Mouse (Mus musculus): ENCODE measurements around the gene Clta. TPM values are rescaled to one million over a fixed set of nuclear protein-coding genes. Genes with fewer than 3 reads are reported as not detected.
"Not testable (repeated sequence)": the region's sequence is repeated elsewhere in the genome, so short reads cannot be mapped to it uniquely, and the experiment has no call there.

The Clta gene
- total RNA-seq, 1 experiment from 2014 or later = 316 TPM

DNA sequence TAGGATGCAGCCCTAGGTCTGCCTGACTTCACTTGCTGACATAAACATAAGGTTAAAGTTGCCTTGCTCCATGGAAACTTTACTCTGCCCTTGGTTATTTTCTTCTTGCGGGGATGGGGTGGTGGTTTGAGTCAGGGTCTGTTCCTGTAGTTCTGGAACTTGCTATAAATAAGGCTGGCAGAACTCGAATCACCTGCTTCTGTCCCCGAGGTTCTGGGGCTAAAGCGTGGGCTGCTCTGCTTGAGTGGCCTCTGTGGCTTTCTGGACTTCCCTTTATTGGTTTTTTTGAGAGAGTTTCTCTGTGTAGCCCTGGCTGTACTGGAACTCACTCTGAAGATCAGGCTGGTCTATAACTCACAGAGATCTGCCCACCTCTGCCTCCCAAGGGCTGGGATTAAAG, 11.8 kb downstream of the Clta start:
- no peak for ATAC-seq (replicated peaks; ENCODE audit: low read depth, poor library complexity, severe bottlenecking)

DNA sequence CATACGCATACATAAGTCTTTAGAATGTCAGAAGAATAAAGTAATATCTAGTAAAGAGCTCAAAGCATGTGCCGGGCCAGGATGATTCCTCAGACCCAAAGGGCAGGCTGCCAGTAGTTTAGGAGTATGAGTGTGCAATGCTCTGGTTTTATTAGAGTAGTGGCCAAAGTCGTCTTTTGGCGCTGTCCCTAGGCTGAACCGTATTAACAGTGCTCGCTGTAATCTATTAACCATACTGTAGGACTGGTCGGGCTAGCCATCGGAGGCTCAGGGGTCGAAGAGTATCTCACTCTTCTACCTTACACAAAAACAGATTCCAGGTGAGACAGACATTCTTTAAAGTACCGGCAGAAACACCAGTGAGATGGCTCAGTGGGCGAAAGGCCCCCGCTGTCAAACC, 12.5 kb downstream of the Clta start:
- no peak for ATAC-seq (replicated peaks; ENCODE audit: low read depth, poor library complexity, severe bottlenecking)

DNA sequence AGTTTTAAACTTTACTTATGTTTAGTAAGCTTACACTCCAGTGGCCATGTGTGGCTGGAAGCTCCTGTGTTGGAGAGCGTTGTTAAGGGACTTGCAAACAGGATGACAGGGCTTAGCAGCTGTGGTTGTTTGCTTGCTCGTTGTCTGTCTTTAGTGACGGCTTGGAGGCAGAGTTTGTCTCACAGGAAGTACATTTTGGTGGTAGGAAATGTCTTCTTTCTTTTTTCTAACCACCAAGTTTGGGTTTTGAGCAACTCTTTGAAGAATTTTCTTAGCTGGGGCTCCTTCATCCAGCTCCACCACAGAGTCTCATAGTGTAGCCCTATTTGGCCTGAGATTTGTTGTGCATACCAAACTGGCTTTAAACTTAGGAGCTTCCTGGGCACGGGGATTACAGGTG, 18.1 kb downstream of the Clta start:
- no peak for ATAC-seq (replicated peaks; ENCODE audit: low read depth, poor library complexity, severe bottlenecking)

DNA sequence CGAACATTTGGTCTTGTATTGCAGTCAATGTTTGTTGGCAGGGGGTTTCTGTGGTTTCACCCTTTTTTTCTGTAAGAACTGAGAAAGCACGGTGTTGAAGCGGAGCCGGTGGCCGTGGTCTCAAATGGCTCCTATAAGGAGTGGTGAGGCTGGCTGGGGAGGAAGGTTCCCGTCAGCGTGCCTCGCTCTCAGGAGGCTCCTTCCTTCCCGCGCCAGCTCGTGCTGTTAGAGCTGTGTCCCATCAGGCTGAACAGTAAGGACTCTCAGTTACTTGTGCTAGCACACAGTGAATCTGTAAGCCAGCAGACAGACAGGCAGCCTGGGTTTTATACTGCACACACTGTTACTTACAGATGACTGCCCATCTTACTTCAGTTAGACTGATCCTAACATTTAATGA, 18.5 kb downstream of the Clta start:
- no peak for ATAC-seq (replicated peaks; ENCODE audit: low read depth, poor library complexity, severe bottlenecking)

DNA sequence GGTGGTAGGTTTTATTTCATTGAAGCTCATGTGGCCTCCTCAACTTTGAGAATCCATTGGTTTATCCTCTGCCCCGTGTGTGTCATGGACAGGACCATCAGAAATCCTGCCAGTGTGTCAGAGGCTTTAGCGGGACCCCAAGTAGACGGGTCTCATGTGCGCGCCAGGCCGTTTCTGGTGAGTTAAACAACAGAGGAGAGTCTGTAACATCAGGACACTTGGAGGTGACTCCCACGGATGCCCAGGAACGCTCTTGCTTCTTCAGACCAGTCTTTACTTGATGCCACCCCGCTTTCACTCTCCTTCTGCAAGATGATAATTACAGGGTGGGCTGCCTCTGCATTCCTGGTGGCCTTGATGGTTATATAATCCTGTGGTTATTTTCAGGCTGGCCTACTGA, 19.4 kb downstream of the Clta start:
- ATAC-seq (replicated peaks; ENCODE audit: low read depth, poor library complexity, severe bottlenecking) = no peak

DNA sequence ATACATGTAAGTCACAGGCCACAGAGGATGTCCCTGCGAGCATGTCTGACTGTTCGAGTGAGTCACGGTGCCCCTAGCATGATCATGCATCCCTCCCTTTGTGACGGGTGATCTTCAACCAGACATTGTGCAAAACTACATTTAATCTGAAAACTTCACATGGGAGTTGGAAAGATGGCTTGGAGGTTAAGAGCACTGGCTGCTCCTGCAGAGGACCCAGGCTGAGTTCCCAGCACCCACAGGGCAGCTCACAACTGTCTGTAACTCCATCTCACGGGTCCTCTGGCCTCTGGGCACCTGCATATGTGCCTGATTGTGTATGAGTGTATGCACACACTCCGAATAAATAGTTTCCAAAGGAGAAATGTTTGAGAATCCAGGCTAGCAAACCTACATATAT, 20.0 kb downstream of the Clta start:
- ATAC-seq (replicated peaks; ENCODE audit: low read depth, poor library complexity, severe bottlenecking) = no peak

DNA sequence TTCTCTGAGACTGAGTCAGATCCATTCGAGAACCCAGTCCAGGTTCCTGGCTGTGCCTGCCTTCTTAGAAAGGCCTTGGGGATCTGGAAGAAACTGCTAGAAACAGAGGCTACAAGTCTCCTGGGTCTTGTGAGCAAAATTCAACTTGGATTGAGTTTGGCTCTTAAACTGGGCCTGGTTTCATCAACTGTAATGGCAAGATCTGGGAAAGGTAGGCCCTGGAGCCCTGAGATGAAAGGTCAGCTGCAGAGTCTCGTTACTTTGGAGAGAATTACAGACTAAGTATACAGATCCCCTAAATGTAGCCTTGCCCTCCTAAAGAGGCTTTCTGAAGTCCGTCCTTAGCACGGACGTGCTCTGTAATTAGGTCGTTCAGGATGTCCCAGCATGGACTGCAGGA, 21.3 kb downstream of the Clta start:
- no peak for ATAC-seq (replicated peaks; ENCODE audit: low read depth, poor library complexity, severe bottlenecking)

DNA sequence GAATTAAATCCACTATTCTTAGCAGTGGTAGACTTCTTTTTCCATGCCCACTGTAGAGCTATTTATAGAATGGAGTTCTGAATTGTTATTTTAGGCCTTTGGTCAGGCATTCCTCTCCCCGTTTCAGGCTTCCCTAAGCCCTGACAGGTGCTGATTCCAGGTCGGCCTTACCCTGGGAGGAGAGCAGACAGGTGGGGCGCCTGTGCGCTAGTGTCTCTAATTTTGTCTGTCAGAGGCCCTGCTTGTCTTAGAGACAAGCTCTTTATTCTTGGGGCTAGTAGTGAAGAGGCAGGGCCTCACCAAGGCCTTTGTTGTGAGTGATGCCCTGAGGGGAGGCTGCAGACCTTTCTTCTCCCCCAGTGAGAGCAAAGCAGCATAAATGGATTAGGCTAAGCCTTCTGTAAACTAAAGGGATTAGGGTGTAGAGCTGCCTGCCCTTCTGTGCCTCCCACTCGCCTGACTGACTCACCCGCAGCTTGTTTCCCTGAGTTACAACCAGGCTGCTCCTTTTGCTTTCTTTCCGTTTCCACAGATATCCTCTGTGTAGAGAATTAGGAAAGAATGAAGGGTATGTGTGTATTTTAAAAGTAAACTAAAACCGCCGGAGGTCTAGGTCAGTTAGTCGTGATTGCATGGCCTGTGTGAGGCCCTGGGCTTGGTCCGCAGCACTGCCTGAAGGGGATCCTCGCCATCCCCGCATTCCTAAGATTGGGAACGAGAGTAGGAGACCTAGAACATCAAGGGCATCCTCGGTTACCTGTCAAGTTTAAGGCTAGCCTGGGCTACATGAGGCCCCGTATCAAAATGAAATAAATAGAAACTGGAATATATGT, 24.3 kb downstream of the Clta start:
- no peak for ATAC-seq (replicated peaks; ENCODE audit: low read depth, poor library complexity, severe bottlenecking)

DNA sequence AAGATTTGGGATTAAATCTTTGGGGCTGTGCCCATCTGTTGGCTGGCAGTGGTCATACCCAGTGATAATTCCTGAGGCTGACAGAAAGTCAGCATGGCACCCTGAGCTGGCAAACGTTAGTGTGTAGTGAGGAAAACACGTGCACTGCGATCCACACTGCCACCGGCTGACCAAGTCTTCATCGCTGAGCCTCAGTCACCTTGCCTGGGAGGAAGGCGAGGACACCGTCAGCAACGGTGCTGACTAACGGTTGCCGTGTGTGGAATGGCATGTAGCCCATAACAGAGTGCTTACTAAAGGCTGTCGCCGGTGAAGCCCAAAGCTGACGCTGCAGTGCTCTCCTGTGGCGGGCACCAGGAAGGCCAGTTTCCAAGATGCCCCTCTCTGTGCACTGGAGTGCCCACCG, 25.4 kb downstream of the Clta start:
- no peak for ATAC-seq (replicated peaks; ENCODE audit: low read depth, poor library complexity, severe bottlenecking)

DNA sequence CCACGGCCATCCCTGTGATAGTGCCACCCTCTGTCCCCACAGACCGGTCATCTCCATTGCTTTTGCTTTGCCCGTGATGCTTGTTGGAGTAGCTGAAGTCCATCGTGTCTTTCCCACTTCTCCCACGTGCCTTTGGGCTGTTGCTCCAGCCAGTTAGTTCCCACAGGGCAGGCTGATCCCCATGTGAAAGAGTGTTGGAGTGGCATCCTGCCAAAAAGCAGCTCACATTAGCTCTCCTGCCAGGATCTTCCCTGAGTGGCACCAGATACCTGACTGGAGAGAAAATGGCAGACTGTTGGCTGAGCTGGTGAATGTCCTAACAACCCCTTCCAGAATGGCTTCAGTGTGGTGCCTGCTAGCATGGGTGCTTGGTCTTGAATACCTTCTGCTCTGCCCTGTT, 27.3 kb downstream of the Clta start:
- ATAC-seq (replicated peaks; ENCODE audit: low read depth, poor library complexity, severe bottlenecking) = no peak

DNA sequence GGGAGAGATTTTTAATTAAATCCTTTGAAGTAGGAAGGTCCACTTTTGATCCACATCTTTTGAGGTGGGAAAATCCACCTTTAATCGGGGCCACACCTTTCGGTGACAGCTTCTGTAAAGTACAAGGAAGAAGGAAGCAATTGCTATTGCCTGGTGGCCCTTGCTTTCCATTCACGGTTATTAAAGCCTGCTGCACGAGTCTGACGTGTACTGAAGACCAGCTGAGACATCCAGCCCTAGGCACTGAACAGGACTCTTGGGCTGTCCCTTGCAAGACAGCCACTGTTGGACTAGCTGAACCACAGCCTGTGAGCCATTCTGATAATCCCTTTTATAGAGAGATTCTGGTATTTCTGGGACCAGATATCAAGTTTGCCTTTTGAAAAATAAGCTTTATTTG, 32.2 kb downstream of the Clta start:
- no peak for ATAC-seq (replicated peaks; ENCODE audit: low read depth, poor library complexity, severe bottlenecking)

DNA sequence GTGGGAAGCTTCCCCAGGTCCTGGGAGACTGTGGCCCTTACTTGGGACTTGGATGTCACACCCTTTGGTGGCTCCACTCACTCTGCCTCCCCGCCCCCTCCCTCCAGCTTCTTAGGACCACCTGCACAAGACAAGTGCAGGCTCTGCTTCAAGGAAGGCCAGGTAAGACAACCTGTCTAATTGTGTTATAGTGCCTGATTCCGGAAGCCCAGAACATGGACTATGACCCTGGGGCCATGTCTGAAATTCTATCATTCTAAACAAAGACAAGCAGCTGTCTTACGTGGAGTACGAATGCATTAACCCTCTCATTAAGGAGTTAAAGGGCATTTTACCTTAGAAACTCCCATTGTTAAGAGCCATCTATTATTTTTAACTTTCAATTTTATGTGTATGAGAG, 36.5 kb downstream of the Clta start:
- no peak for ATAC-seq (replicated peaks; ENCODE audit: low read depth, poor library complexity, severe bottlenecking)

DNA sequence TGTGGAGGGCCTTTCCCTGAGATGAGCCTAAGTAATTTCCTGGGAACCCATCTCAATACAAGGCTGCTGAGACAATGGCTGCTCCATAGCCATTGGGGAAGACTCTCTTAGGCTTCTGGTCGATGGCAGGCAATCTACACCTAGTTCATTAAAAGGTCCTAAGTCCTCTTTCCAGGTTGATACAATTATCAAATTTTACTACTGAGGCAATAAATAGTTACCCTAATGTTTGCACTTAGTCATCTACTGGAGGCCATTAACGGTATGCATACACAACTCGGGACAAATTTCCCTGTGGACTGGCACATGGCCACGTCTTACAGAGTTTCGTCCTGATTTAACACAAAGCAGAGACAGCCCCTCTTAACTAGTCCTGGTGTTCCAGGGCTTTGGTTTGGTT, 38.2 kb downstream of the Clta start:
- ATAC-seq (replicated peaks; ENCODE audit: low read depth, poor library complexity, severe bottlenecking) = no peak

DNA sequence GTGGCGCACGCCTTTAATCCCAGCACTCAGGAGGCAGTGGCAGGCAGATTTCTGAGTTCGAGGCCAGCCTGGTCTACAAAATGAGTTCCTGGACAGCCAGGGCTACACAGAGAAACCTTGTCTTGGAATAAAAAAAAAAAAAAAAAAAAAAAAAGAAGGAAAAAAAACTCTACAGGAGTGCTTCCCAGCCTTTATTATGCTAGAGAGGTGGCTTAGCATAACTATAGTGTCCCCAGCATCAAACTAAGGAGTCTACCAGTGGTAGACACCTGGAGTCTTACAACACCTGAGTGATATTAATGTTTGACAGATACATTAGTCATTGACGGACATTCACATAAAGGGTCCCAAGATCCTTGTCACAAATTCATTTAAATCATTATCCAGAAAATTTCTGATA, 38.9 kb downstream of the Clta start:
- ATAC-seq (replicated peaks; ENCODE audit: low read depth, poor library complexity, severe bottlenecking) = not testable (repeated sequence)

DNA sequence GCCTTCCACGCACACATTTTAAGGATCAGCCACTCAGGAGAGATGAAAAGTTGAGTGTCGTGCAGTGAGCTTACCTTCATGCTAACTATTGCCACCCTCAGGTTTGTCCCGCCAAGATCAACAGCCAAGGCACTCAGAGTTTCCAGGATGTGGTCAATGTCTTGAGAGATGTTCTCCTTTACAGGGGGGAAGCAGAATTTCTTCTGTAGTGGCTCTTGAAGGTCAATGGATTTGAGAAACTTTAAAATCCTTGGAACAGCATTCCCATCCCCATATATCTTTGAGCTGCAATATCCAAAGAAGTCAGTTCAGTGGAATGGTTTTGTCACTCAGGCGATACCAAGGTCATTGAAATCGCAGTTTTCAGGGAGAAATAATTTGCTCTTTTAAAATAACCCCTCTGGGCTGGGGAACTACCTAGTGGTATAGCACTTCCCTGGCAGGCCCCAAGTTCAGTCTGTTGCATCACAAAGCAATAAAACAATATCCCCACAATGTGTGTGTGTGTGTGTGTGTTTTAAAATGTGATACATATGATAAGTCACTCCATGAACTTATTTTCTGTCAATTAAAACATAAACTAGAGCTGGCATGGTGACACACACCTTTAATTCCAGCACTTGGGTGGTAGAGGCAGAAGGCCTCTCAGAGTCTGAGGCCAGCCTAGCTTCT, 40.6 kb downstream of the Clta start:
- ATAC-seq (replicated peaks; ENCODE audit: low read depth, poor library complexity, severe bottlenecking) = no peak

DNA sequence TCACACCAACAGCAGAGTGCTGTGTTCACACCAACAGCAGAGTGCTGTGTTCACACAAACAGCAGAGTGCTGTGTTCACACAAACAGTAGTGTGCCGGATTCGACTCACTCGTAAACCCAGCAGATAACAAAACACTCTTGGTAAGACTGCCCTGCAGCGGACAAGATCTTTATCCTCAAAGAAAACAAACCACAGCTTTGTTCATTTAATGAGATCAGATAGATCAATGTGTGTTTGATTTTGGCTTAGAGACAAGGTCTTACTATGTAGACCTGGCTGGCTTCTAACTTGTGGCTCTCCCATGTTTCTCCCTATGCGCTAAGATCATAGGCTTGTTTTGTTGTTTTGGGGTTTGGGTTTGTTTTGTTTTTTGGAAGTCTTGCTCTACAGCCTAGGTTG, 41.8 kb downstream of the Clta start:
- no peak for ATAC-seq (replicated peaks; ENCODE audit: low read depth, poor library complexity, severe bottlenecking)

DNA sequence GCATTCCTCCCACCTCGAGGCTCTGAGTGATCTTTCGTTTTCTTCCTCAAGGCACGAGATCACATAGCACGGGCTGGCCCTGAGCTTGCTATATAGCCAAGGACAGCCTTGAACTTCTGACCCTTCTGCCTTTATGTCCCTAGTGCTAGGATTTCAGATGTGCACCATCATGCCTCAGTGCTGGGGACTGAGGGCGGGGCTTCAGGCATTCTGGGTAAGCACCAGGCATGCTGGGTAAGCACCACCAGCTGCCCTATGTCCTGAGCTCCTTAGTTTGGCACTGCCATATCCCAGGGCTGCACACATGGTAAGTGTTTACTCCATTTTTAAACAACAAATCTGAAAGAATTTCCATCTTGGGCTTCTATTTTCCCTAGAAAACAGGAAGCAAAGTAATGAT, 45.6 kb downstream of the Clta start:
- no peak for ATAC-seq (replicated peaks; ENCODE audit: low read depth, poor library complexity, severe bottlenecking)

DNA sequence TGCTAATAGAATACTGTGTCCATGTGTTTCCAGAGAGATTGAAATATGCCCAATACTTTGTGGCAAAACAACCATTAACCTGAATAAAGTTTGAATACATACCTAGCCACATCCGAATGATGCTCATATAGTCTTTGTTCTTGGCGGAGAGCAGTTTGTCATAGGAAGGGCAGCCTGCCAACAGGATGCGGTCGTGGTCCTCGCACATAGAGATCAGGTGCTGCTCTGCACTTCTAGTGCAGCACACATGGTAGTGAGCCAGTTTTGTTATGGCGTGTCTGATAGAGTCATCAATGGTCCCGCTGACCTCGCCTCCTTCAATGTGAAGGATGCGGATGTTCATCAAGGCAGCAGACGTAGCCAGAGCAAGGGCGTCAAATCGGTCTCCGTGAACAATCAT, 55.4 kb downstream of the Clta start:
- no peak for ATAC-seq (replicated peaks; ENCODE audit: low read depth, poor library complexity, severe bottlenecking)

DNA sequence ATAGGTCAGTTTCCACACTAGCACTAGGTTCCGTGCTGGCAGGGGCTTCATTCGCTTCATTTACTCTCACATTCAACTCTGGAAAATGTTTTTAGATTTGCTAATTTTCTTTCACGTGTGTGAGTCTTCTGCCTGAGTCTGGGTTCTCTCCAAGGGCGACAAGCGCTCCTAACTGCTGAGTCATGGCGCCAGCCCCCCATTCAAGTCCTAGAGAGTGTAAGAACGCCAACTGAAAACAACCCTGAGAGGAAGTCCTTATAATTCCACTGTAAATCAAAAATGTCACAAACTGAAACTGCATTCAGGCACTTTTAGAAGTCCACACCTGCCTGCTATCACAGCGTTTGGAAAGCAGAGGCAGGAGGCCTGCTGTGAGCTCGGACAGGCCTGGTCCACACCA, 57.8 kb downstream of the Clta start:
- peak; percentile 70 for ATAC-seq (replicated peaks; ENCODE audit: low read depth, poor library complexity, severe bottlenecking)

DNA sequence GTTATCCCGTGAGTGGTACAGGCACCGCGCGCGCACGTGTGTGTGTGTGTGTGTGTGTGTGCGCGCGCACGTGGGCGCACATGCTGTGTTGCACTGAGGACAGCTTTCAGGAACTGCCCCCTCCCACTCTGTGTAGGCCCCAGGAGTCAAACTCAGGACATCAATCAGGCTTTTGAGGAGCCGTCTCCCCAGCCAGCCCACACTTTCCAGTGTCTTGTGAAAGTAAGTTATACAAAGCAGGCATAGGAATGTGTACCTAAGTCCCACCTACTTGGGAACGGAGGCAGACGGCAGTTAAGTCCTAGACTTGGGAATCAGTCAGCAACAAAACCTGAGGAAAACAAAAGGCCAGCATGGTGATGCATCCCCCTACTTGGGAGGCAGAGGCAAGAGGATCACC, 58.6 kb downstream of the Clta start:
- ATAC-seq (replicated peaks; ENCODE audit: low read depth, poor library complexity, severe bottlenecking) = no peak

DNA sequence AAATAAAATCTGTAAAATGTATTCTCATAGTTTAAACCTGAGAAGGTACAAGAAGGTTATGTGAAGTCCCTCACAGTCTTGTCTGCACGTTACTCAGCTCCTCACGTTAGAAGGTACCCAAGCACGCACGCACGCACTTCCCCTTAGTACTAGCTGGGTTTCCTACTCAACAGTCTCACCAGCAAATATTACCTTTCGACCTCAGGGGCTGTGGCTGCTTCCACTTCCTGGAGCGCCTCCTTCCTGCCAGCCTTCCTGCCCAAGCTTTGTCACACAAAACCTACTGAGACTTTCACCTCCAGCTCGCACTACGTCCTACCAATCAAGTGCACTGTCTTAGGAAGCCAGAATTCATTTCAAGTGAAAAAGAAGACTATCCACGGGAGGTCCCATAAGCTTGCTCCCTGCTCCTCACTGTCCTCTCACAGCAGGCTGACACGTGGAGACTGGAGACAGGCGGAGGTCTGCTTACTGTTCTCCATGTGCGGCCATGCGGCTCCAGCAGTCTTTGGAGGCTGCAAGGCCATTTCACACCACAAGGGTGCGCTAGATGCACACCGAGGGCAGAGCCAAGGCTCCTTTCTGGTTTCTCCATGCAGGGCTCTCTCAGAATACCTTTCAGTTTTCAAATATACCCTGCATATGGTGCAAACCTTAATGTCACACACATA, 61.2 kb downstream of the Clta start:
- peak; percentile 89 for ATAC-seq (replicated peaks; ENCODE audit: low read depth, poor library complexity, severe bottlenecking)
